Mouse (Mus musculus) right cerebral cortex, postnatal 36 days (tissue): ENCODE results near the gene Olfr61.
"Not testable (repeated sequence)": the region's sequence is repeated elsewhere in the genome, so short reads cannot be mapped to it uniquely, and the experiment has no call there.

Experiments
- DNase-seq, 2 experiments: peaks; one replicate each; pipeline ENCODE4 v3.0.0; 2022; ENCODE audit warnings: low spot score in 2 of 2, mixed read lengths in 1 of 2

Gene Olfr61

GRCm38 (mm10) chr7:140628670-140629069 is at the start of gene Olfr61:
TSS of gene Olfr61 (plus strand) at chr7:140628970.
- DNase-seq, result not testable (repeated sequence)

GRCm38 (mm10) chr7:140600969-140601368 is 27.8 kb upstream of the Olfr61 start, which contains the start of gene Olfr46:
TSS of gene Olfr46 (plus strand) at chr7:140601269.
- not testable (repeated sequence) for DNase-seq

GRCm38 (mm10) chr7:140630559-140630958 is 1.8 kb downstream of the Olfr61 start:
- DNase-seq, result no peak

GRCm38 (mm10) chr7:140646152-140646551 is 17.4 kb downstream of the Olfr61 start, which contains the start of gene Olfr53:
TSS of gene Olfr53 (plus strand) at chr7:140646452.
- DNase-seq, result no peak

GRCm38 (mm10) chr7:140659630-140660029 is 30.9 kb downstream of the Olfr61 start, which contains the start of gene Olfr539:
TSS of gene Olfr539 (plus strand) at chr7:140659930.
- no peak for DNase-seq

GRCm38 (mm10) chr7:140670693-140671092 is 41.9 kb downstream of the Olfr61 start:
- DNase-seq, result not testable (repeated sequence)

GRCm38 (mm10) chr7:140675863-140676262 is 47.1 kb downstream of the Olfr61 start:
- no peak for DNase-seq

GRCm38 (mm10) chr7:140679591-140679990 is 50.8 kb downstream of the Olfr61 start:
- not testable (repeated sequence) for DNase-seq

GRCm38 (mm10) chr7:140681651-140682050 is 52.9 kb downstream of the Olfr61 start, which contains the start of gene Olfr45:
TSS of gene Olfr45 (plus strand) at chr7:140681951.
- no peak for DNase-seq
